Mouse (Mus musculus): ENCODE measurements at regions not wholly inside any gene's neighbourhood (a gene's known extent, or its start where the extent isn't known, plus 50 kb on each side); places are given as distances from the start of the nearest gene placed in this dataset.

GRCm38 (mm10) chr12:32273474-32273873, 65.0 kb upstream of the Pik3cg start:
- DNase-seq (ENCODE audit: low spot score), result no peak

GRCm38 (mm10) chr12:32279861-32280260, 71.4 kb upstream of the Pik3cg start:
- no peak for DNase-seq (ENCODE audit: low spot score)

- no peak for DNase-seq (ENCODE audit: low spot score)
These were observed 71.8 kb upstream of the Pik3cg start for GRCm38 (mm10) chr12:32280309-32280708.

GRCm38 (mm10) chr12:32282371-32283163, 74.1 kb upstream of the Pik3cg start:
- DNase-seq (ENCODE audit: low spot score), result no peak

- no peak for DNase-seq (ENCODE audit: low spot score)
These were observed 76.6 kb upstream of the Pik3cg start for GRCm38 (mm10) chr12:32285039-32285438.

- no peak for DNase-seq (ENCODE audit: low spot score)
These were observed 78.2 kb upstream of the Pik3cg start for GRCm38 (mm10) chr12:32286652-32287051.

- DNase-seq (ENCODE audit: low spot score), result no peak
These were observed 82.7 kb upstream of the Pik3cg start for GRCm38 (mm10) chr12:32291145-32291544.

GRCm38 (mm10) chr12:32291962-32292748, 83.7 kb upstream of the Pik3cg start:
- peak; percentile 73 for DNase-seq (ENCODE audit: low spot score)

- DNase-seq (ENCODE audit: low spot score), result no peak
These were observed 84.3 kb upstream of the Pik3cg start for GRCm38 (mm10) chr12:32292749-32293128.

GRCm38 (mm10) chr12:32297431-32297830, 81.1 kb upstream of the Ccdc71l start:
- no peak for DNase-seq (ENCODE audit: low spot score)

GRCm38 (mm10) chr12:32299714-32300113, 78.8 kb upstream of the Ccdc71l start:
- no peak for DNase-seq (ENCODE audit: low spot score)

GRCm38 (mm10) chr12:32305736-32306135, 72.8 kb upstream of the Ccdc71l start:
- no peak for DNase-seq (ENCODE audit: low spot score)

GRCm38 (mm10) chr12:32306326-32306725, 72.2 kb upstream of the Ccdc71l start:
- no peak for DNase-seq (ENCODE audit: low spot score)

GRCm38 (mm10) chr12:32307280-32308006, 71.1 kb upstream of the Ccdc71l start:
- no peak for DNase-seq (ENCODE audit: low spot score)

GRCm38 (mm10) chr12:32315099-32315783, 63.3 kb upstream of the Ccdc71l start:
- DNase-seq (ENCODE audit: low spot score), result no peak

Data from testis, postnatal 10 days (tissue).